Mouse (Mus musculus) layer of hippocampus, adult 9-11 months (tissue): Measurements from ENCODE around the gene Rnf4.
A peak's percentile ranks its signal among the peaks of the same experiment; 100 is the strongest.

Experiments
- DNase-seq: peaks from one replicate; pipeline ENCODE4 v3.0.0; 2022

Rnf4 gene

GRCm38 (mm10) chr5:34336097-34336774, at the start of gene Rnf4:
Gene Rnf4 (plus strand): TSS chr5:34336289.
- DNase-seq: peak; percentile 98

GRCm38 (mm10) chr5:34286516-34286915, 49.6 kb upstream of the Rnf4 start:
- no peak for DNase-seq

GRCm38 (mm10) chr5:34287001-34287837, 48.9 kb upstream of the Rnf4 start:
- no peak for DNase-seq

GRCm38 (mm10) chr5:34287838-34288145, 48.3 kb upstream of the Rnf4 start:
- DNase-seq: no peak

GRCm38 (mm10) chr5:34288154-34288716, 47.9 kb upstream of the Rnf4 start, which contains the start of the genes Zfyve28 and Cfap99:
Gene Zfyve28 (minus strand): TSS chr5:34288449.
Gene Cfap99 (plus strand): TSS chr5:34288600.
- peak; percentile 96 for DNase-seq

GRCm38 (mm10) chr5:34289286-34289685, 46.8 kb upstream of the Rnf4 start:
- no peak for DNase-seq

GRCm38 (mm10) chr5:34293363-34293762, 42.7 kb upstream of the Rnf4 start:
- no peak for DNase-seq

GRCm38 (mm10) chr5:34294696-34295095, 41.4 kb upstream of the Rnf4 start:
- DNase-seq: no peak

- no peak for DNase-seq
These were observed 40.9 kb upstream of the Rnf4 start for GRCm38 (mm10) chr5:34295141-34295540.

GRCm38 (mm10) chr5:34298061-34298460, 38.0 kb upstream of the Rnf4 start:
- no peak for DNase-seq

GRCm38 (mm10) chr5:34298937-34299535, 37.1 kb upstream of the Rnf4 start:
- no peak for DNase-seq

GRCm38 (mm10) chr5:34302377-34302776, 33.7 kb upstream of the Rnf4 start:
- DNase-seq: no peak

GRCm38 (mm10) chr5:34309016-34309415, 27.1 kb upstream of the Rnf4 start:
- no peak for DNase-seq

- no peak for DNase-seq
These were observed 16.5 kb upstream of the Rnf4 start for GRCm38 (mm10) chr5:34319491-34320034.

- no peak for DNase-seq
These were observed 14.9 kb upstream of the Rnf4 start for GRCm38 (mm10) chr5:34321236-34321635.

- no peak for DNase-seq
These were observed 10.8 kb upstream of the Rnf4 start for GRCm38 (mm10) chr5:34325286-34325685.

GRCm38 (mm10) chr5:34326249-34326691, 9.8 kb upstream of the Rnf4 start:
- DNase-seq: no peak

GRCm38 (mm10) chr5:34326875-34327576, 9.1 kb upstream of the Rnf4 start:
- DNase-seq: peak; percentile 8

- no peak for DNase-seq
These were observed 6.0 kb upstream of the Rnf4 start for GRCm38 (mm10) chr5:34330136-34330535.

GRCm38 (mm10) chr5:34334081-34334480, 2.0 kb upstream of the Rnf4 start:
- DNase-seq: no peak

- DNase-seq: no peak
These were observed 471 bp upstream of the Rnf4 start for GRCm38 (mm10) chr5:34335539-34336096.
